Mouse (Mus musculus): ENCODE data around the gene Brd1. TPM values are rescaled to one million over a fixed set of nuclear protein-coding genes. Genes with fewer than 3 reads are reported as not detected.
A peak's percentile ranks its signal among the peaks of the same experiment; 100 is the strongest.
"Not testable (repeated sequence)": the region's sequence is repeated elsewhere in the genome, so short reads cannot be mapped to it uniquely, and the experiment has no call there.

Brd1 gene
- polyA plus RNA-seq, 1 experiment: 35.8 TPM

DNA sequence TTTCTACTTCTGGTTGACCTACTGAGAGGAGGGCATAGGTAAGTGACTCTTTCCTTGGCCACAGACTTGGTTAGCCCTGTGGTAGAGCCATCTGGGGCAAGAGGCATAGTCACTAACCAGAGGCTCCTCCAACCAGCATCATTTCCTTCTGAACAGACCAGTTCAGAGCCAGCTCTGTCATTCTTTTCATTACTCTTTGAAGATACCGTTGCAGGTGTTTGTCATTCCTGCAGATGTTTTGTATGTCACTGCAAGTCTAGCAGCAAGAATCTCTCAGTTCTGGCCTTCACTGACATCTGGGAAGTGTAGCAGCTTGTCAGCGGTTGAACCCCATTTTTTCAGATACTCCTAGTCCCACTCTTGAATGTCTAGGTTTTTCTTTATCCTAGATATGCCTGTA, 20.9 kb upstream of the Brd1 start:
- peak; percentile 43 for DNase-seq
- Histone ChIP-seq H3K4me3 (ENCODE audit: control insufficient read depth, insufficient read depth, low read length) (no peak overlapping the region), H3K4me1 (replicated peaks; ENCODE audit: control insufficient read depth, insufficient read depth, low read length) (peaks cover 22% of the 10 kb centered on the region), H3K27ac (ENCODE audit: control insufficient read depth, insufficient read depth, low read length) (peak overlapping the region; percentile 94), H3K36me3 (ENCODE audit: control insufficient read depth, insufficient read depth, low read length) (peaks cover 20% of the 10 kb centered on the region), H3K27me3 (ENCODE audit: control insufficient read depth, insufficient read depth, low read length) (no peaks in the 10 kb centered on the region)
- no peak for TF ChIP-seq POLR2A (IDR thresholded peaks at IDR 0.05; ENCODE audit: control insufficient read depth, extremely low read depth, insufficient read depth, low read length, poor library complexity)
- no peak for TF ChIP-seq CTCF (IDR thresholded peaks at IDR 0.05; ENCODE audit: borderline replicate concordance, control insufficient read depth, extremely low read depth, insufficient read depth, low read length, poor library complexity)
- 8% methylated on average over 2 of the region's 2 CpGs for WGBS

- Histone ChIP-seq H3K4me1 (replicated peaks; ENCODE audit: control insufficient read depth, insufficient read depth, low read length) (peaks cover 21% of the 10 kb centered on the region), H3K36me3 (ENCODE audit: control insufficient read depth, insufficient read depth, low read length) (peaks cover 4% of the 10 kb centered on the region; the same call in 1 of the 2 replicates), H3K27ac (ENCODE audit: control insufficient read depth, insufficient read depth, low read length) (peak overlapping the region; percentile 43), H3K4me3 (ENCODE audit: control insufficient read depth, insufficient read depth, low read length) (peak overlapping the region; percentile 62), H3K27me3 (ENCODE audit: control insufficient read depth, insufficient read depth, low read length) (no peaks in the 10 kb centered on the region)
- no peak for TF ChIP-seq POLR2A (IDR thresholded peaks at IDR 0.05; ENCODE audit: control insufficient read depth, extremely low read depth, insufficient read depth, low read length, poor library complexity)
- no peak for TF ChIP-seq CTCF (IDR thresholded peaks at IDR 0.05; ENCODE audit: borderline replicate concordance, control insufficient read depth, extremely low read depth, insufficient read depth, low read length, poor library complexity)
- WGBS: under 1% methylated on average over 8 of the region's 8 CpGs
- DNase-seq: no peak
Measured at GRCm38 (mm10) chr15:88752403-88752733, 18.3 kb upstream of the Brd1 start.

- Histone ChIP-seq H3K36me3 (ENCODE audit: control insufficient read depth, insufficient read depth, low read length) (no peaks in the 10 kb centered on the region), H3K4me3 (ENCODE audit: control insufficient read depth, insufficient read depth, low read length) (peak within 1 kb of the TSS; percentile 62), H3K4me1 (replicated peaks; ENCODE audit: control insufficient read depth, insufficient read depth, low read length) (peaks cover 20% of the 10 kb centered on the region), H3K27ac (ENCODE audit: control insufficient read depth, insufficient read depth, low read length) (peak within 1 kb of the TSS; percentile 56), H3K27me3 (ENCODE audit: control insufficient read depth, insufficient read depth, low read length) (no peaks in the 10 kb centered on the region)
- TF ChIP-seq CTCF (IDR thresholded peaks at IDR 0.05; ENCODE audit: borderline replicate concordance, control insufficient read depth, extremely low read depth, insufficient read depth, low read length, poor library complexity): peak; percentile 22
- TF ChIP-seq POLR2A (IDR thresholded peaks at IDR 0.05; ENCODE audit: control insufficient read depth, extremely low read depth, insufficient read depth, low read length, poor library complexity): no peak
- 1% methylated on average over 91 of the region's 119 CpGs for WGBS
- peak; percentile 66 for DNase-seq
Measured at GRCm38 (mm10) chr15:88751564-88752402, 17.8 kb upstream of the Brd1 start, which contains the start of gene Zbed4. Gene Zbed4 (plus strand): TSS chr15:88751660.

- WGBS: 4% methylated on average over 54 of the region's 54 CpGs
- TF ChIP-seq POLR2A (IDR thresholded peaks at IDR 0.05; ENCODE audit: control insufficient read depth, extremely low read depth, insufficient read depth, low read length, poor library complexity) (peak; percentile 91), CTCF (IDR thresholded peaks at IDR 0.05; ENCODE audit: borderline replicate concordance, control insufficient read depth, extremely low read depth, insufficient read depth, low read length, poor library complexity) (peak; percentile 44; the same call in 1 of the 2 replicates)
- Histone ChIP-seq H3K4me3 (ENCODE audit: control insufficient read depth, insufficient read depth, low read length) (peak overlapping the region; percentile 48), H3K27ac (ENCODE audit: control insufficient read depth, insufficient read depth, low read length) (peak overlapping the region; percentile 56), H3K4me1 (replicated peaks; ENCODE audit: control insufficient read depth, insufficient read depth, low read length) (peaks cover 18% of the 10 kb centered on the region), H3K36me3 (ENCODE audit: control insufficient read depth, insufficient read depth, low read length) (no peaks in the 10 kb centered on the region), H3K27me3 (ENCODE audit: control insufficient read depth, insufficient read depth, low read length) (no peaks in the 10 kb centered on the region)
- peak; percentile 98 for DNase-seq
Measured at GRCm38 (mm10) chr15:88750677-88751563, 16.9 kb upstream of the Brd1 start.

GRCm38 (mm10) chr15:88750032-88750431, 16.0 kb upstream of the Brd1 start:
- Histone ChIP-seq H3K4me3 (ENCODE audit: control insufficient read depth, insufficient read depth, low read length) (no peak overlapping the region), H3K27me3 (ENCODE audit: control insufficient read depth, insufficient read depth, low read length) (no peaks in the 10 kb centered on the region), H3K27ac (ENCODE audit: control insufficient read depth, insufficient read depth, low read length) (no peak overlapping the region), H3K36me3 (ENCODE audit: control insufficient read depth, insufficient read depth, low read length) (no peaks in the 10 kb centered on the region), H3K4me1 (replicated peaks; ENCODE audit: control insufficient read depth, insufficient read depth, low read length) (peaks cover 9% of the 10 kb centered on the region)
- no peak for DNase-seq
- TF ChIP-seq CTCF (IDR thresholded peaks at IDR 0.05; ENCODE audit: borderline replicate concordance, control insufficient read depth, extremely low read depth, insufficient read depth, low read length, poor library complexity): no peak
- no peak for TF ChIP-seq POLR2A (IDR thresholded peaks at IDR 0.05; ENCODE audit: control insufficient read depth, extremely low read depth, insufficient read depth, low read length, poor library complexity)
- WGBS: 74% methylated on average over 10 of the region's 10 CpGs

- H3K27me3 ChIP-seq (ENCODE audit: control insufficient read depth, insufficient read depth, low read length); DNase-seq; H3K36me3 ChIP-seq (ENCODE audit: control insufficient read depth, insufficient read depth, low read length); H3K27ac ChIP-seq (ENCODE audit: control insufficient read depth, insufficient read depth, low read length); H3K4me3 ChIP-seq (ENCODE audit: control insufficient read depth, insufficient read depth, low read length): not testable (repeated sequence)
- 86% methylated on average over 8 of the region's 8 CpGs for WGBS
- peaks cover 11% of the 10 kb centered on the region for H3K4me1 ChIP-seq (replicated peaks; ENCODE audit: control insufficient read depth, insufficient read depth, low read length)
Measured at GRCm38 (mm10) chr15:88749617-88750016, 15.6 kb upstream of the Brd1 start.

All from thymus, adult 2 months (tissue).